Mouse (Mus musculus) urinary bladder, postnatal 14 days (tissue): Measurements from ENCODE around the gene Mst1.

ENCODE experiments used
- DNase-seq: peaks from one replicate; pipeline ENCODE4 v3.0.0; 2021; ENCODE audit warnings: low spot score

The Mst1 gene

GRCm38 (mm10) chr9:108095949-108096712 lies 15.9 kb downstream of the Mst1 start:
- no peak for DNase-seq

GRCm38 (mm10) chr9:108099619-108100018 lies 19.4 kb downstream of the Mst1 start:
- no peak for DNase-seq

GRCm38 (mm10) chr9:108104766-108105548 lies 24.7 kb downstream of the Mst1 start:
- no peak for DNase-seq

- no peak for DNase-seq
Measured at GRCm38 (mm10) chr9:108105549-108105863, 25.3 kb downstream of the Mst1 start.

- DNase-seq: no peak
Measured at GRCm38 (mm10) chr9:108106090-108106489, 25.9 kb downstream of the Mst1 start.

GRCm38 (mm10) chr9:108107867-108108266 lies 27.6 kb downstream of the Mst1 start:
- no peak for DNase-seq

- peak; percentile 61 for DNase-seq
Measured at GRCm38 (mm10) chr9:108110160-108110559, 29.9 kb downstream of the Mst1 start.

GRCm38 (mm10) chr9:108111101-108111592 lies 30.9 kb downstream of the Mst1 start:
- no peak for DNase-seq

- DNase-seq: no peak
Measured at GRCm38 (mm10) chr9:108111593-108112121, 31.4 kb downstream of the Mst1 start.

- DNase-seq: peak; percentile 38
Measured at GRCm38 (mm10) chr9:108112719-108113340, 32.6 kb downstream of the Mst1 start.

- DNase-seq: no peak
Measured at GRCm38 (mm10) chr9:108115290-108116077, 35.2 kb downstream of the Mst1 start.

GRCm38 (mm10) chr9:108117143-108117542 lies 36.9 kb downstream of the Mst1 start:
- DNase-seq: no peak

- DNase-seq: no peak
Measured at GRCm38 (mm10) chr9:108119891-108120411, 39.7 kb downstream of the Mst1 start.

- DNase-seq: no peak
Measured at GRCm38 (mm10) chr9:108120671-108121070, 40.4 kb downstream of the Mst1 start.

GRCm38 (mm10) chr9:108121170-108121969 lies 41.1 kb downstream of the Mst1 start:
- DNase-seq: no peak

GRCm38 (mm10) chr9:108123916-108124315 lies 43.7 kb downstream of the Mst1 start:
- no peak for DNase-seq

GRCm38 (mm10) chr9:108125731-108126130 lies 45.5 kb downstream of the Mst1 start:
- no peak for DNase-seq

GRCm38 (mm10) chr9:108126436-108127180 lies 46.4 kb downstream of the Mst1 start:
- no peak for DNase-seq

- no peak for DNase-seq
Measured at GRCm38 (mm10) chr9:108128248-108128647, 48.0 kb downstream of the Mst1 start.
